Mouse (Mus musculus) right cerebral cortex, postnatal 10 days (tissue): Measurements from ENCODE around the gene Lypd8.
"Not testable (repeated sequence)": the region's sequence is repeated elsewhere in the genome, so short reads cannot be mapped to it uniquely, and the experiment has no call there.

ENCODE experiments used
- DNase-seq, 2 experiments: peaks; one replicate each; pipeline ENCODE4 v3.0.0; 2021; ENCODE audit warnings: low spot score in 2 of 2

Gene Lypd8

DNA sequence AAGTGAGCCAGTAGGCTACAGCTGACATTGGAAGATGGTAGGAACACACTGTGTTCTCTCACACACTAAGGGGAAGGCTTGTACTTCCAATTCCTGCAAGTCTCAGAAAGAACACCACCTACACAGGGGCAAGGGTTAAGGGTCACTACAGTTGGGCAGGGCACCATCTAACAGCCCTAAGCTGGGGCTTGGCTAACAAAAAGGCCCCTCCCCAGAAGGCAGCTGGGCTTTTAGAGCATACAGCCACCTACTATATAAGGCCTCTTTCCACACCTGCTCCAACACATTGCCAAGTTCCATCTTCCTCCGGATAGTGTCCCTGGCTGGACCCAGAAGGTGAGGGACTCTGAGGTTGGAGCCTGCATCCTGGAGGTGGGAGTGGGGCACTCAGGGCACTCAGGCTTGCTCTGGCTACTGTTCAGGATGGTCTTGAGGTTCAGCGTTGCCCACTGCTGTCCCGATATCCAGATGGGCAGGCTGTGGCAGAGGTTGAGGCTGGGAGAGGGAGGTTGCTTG, at the start of gene Lypd8:
TSS of gene Lypd8 (plus strand) at position 281 of the 516 bp plus-strand sequence.
- DNase-seq: no peak

DNA sequence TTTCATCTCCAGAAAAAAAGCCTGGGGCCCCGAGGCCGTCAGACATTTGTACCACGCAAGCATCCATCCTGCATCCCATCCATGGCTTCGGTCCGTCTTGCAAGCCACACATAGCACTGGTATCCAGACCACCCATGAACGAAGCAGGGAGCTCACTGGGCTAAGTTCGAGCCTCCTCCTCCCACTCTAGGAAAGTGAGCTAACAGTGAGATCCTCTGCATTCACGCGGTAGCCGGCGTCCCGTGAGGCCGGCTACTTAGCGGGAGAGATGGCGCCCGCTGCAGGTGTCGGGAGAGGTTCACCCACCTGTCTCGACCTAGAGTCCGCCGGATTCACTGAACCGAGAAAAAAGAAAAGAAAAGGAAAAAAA, 49.0 kb upstream of the Lypd8 start:
- no peak for DNase-seq

DNA sequence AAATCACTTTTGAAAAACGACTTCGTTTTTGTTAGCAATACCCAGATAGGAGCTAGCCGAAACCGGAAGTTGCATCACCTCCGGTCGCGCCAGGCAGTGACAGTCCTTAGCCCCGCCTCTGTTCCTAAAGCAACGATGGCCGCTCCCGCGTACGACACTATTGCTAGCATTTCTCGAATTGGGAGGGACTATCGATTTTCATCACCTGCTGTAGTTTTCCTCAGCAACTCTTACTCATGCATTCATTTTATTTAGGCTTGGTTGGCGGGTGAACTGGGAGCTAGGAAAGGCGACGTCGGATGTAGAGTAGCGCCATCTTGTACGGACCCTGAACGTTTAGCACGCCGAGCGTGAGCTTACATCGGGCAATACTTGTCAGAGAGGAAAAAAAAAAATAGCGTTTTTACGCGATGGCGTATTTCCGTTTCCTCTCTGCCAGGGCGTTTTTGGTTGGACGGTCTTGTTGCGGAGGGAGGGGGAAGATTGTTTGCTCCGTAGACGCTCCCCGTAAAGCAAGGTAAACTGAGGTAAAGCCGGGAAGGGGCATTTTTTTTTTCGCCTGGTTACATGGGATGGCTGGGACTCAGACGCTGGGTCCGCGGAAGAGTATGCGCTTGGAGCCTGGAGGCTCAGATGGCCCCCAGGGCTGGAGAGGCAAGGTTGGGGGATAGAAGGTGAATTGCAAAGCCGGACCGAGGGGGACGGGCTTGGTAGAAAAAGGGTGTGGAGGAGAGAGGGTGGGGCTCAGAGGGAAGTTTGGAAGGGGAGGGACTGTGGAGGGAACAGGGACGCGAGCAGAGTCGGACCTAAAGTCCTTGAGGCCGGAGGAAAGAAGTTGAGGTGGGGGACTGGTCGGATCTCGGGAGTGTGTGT, 48.3 kb upstream of the Lypd8 start, which contains the start of the genes Zfp672 and Sh3bp5l:
TSS of gene Zfp672 (minus strand) at position 64 of the 873 bp plus-strand sequence.
TSS of gene Sh3bp5l (plus strand) at position 449 of the 873 bp plus-strand sequence.
- DNase-seq: peak; percentile 92 to 94

- no peak for DNase-seq
Observed at GRCm38 (mm10) chr11:58331149-58331495, 47.7 kb upstream of the Lypd8 start.

DNA sequence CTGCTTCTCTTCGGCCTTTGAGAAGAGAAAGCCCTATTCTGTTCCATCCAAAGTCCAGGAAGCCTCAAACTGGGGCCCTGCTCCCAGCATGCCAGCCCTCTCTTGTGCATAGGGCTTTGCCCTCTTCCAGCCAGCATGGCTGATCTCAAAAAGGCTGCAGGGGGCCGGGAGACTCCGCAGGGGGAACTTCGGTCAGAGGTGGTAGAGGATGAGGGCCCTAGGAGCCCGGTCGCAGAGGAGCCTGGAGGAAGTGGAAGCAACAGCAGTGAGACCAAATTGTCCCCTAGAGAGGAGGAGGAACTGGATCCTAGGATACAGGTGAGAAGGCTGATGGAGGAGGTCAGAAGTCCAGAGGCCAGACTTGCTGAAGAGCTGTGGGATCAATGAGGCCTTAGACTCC, 47.3 kb upstream of the Lypd8 start:
- no peak for DNase-seq

GRCm38 (mm10) chr11:58334746-58335145, 44.1 kb upstream of the Lypd8 start:
- no peak for DNase-seq

- no peak for DNase-seq
Observed at GRCm38 (mm10) chr11:58346745-58347144, 32.1 kb upstream of the Lypd8 start.

DNA sequence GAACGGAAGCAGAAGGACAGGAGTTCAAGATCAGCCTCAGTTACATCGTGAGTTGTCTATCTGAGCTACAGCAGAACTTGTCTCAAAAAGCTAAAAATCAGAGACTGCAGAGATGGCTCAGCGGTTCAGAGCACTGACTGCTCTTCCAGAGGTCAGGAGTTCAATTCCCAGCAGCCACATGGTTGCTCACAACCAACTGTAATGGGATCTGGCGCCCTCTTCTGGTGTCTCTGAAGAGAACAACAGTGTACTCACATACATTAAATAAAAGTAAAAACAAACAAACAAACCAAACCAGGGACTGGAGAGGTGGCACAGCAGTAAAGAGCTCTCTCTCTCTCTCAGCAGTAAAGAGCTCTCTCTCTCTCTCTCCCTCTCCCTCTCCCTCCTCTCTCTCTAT, 28.2 kb upstream of the Lypd8 start:
- no peak for DNase-seq

DNA sequence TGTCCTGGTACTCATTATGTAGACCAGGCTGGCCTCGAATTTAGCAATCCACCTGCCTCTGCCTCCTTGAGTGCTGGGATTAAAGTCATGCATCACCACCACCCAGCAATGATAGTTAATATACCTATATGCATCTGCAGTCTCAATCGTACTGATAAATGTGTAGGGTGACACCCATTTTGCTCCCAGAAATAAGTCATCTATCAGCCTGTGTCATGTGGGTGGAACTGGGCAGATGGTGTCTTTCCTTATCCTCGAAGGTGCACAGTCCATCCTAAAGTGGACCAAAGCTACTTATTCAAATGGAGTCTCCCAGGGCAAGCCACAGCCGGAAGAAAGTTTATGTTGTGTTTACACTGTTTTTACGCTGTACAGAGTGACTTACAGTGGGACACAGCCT, 27.7 kb upstream of the Lypd8 start:
- no peak for DNase-seq

- no peak for DNase-seq
Observed at GRCm38 (mm10) chr11:58352681-58353548, 25.9 kb upstream of the Lypd8 start.

- no peak for DNase-seq
Observed at GRCm38 (mm10) chr11:58353709-58354108, 25.1 kb upstream of the Lypd8 start.

DNA sequence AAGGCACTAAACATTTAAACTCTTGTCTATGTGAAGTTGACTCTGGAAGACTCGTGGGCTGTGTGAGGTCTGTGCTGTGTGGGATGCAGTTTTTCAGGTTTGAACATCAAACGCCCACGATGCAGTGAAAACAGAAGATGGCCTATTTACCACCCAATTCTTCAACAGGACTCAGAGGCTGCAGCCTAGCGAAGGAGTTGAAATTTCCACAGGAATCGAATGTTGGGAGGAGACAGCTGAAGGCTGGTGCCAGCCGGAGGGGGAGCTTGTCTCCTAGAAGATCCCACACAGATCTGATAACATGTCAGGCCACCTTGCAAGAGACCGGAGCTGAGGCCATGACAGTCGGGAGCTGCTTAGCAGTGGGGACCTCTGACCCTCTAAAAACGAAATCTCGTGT, 24.4 kb upstream of the Lypd8 start:
- DNase-seq: no peak

DNA sequence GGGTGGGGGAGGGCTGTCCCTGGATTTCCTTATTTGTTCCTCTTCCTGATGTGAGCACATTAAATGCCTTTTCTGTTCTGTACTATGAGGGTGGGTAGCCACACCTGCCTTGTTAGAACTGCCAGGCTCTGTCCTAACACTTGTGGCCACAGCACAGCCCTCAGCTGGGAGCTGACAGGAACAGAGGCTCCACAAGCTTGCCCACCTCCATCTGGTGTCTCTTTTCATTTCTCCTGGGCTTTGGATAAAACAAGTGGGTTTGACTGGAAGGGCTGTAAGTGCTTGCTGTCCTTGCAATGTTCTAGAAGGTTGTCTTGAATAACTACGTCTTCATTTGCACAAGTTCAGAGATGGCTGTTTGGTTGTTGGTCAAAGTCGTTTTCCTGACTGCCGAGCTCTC, 23.9 kb upstream of the Lypd8 start:
- DNase-seq: no peak

GRCm38 (mm10) chr11:58357042-58357441, 21.8 kb upstream of the Lypd8 start:
- DNase-seq: no peak

GRCm38 (mm10) chr11:58357844-58358534, 20.9 kb upstream of the Lypd8 start:
- no peak for DNase-seq

DNA sequence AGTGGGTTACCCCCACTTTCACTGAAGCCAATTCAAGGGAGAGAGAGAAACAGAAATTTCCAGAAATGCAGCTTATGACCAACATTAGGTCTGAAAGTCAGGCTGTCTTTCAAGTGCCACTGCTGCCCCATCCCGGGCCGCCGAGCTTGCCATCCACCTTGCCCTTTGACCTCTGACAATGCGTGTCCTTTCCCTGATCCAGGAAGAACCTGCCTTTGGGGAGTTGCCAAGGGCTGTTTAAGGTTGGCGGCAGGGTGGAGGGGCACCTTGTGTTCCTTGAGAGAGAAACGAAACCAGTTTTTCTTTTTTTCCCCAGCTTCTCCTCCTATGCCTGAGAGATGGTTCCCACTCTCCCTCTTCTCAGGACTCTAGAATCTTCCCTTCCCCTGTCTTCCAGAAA, 16.3 kb upstream of the Lypd8 start:
- not testable (repeated sequence) for DNase-seq

DNA sequence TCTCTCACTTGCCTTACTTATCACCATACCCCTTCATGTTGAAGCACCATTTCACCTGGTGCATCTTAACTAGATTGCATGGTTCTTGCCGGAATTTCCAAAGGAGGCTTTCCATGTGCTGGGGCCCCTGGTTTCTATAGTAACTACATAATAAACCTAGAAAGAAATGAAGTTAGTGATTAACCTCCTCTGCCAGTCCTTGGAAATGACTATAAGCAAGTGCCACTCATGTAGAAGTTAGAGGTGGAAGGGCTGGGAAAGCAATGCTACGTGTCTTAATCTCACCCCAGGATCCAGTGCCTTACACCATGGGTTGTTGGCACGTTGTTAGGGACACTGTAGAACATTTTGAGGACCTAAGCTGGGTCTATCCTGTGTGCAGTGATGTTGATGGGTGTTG, 14.4 kb upstream of the Lypd8 start:
- DNase-seq: no peak

- DNase-seq: not testable (repeated sequence)
Observed at GRCm38 (mm10) chr11:58366191-58366590, 12.7 kb upstream of the Lypd8 start.

DNA sequence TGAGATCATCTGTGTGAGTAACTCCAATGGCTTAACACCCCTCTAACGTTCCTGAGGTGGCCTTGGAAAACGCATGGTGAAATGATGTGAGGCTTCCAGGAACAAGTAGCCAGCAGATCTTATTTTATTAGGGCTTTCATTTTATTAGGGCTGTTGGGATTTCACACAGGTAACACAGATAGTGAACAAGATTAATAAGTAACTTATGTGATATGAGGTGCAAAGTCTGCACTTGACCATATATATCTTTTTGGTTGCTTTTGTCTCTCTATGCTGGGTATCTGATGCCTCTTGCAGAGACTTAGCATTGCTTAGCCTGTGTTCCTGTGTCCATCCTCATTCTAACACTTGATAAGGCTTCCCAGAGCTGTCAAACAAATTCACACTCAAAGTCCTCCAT, 1.6 kb upstream of the Lypd8 start:
- DNase-seq: no peak

- no peak for DNase-seq
Observed at GRCm38 (mm10) chr11:58377686-58378085, 1.2 kb upstream of the Lypd8 start.

DNA sequence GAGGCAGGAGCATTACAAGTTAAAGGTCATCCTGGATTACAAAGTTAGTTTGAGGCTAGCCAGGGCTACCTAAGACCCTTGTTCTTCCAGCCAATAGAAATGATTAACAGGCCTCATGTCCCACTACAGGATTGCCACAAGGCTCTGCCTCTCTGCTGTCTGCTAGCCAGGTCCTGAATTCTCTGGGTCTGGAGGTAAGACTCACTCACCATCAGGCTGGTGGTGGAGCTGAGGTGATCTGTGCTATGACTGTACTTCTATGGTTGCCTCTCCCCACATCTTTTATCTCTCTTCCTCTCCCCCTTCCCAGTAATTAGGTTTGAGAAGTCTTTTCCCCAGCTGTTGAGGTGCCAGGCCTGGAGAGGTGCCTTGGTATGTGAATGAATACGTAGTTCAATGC, 673 bp downstream of the Lypd8 start:
- DNase-seq: no peak

- no peak for DNase-seq
Observed at GRCm38 (mm10) chr11:58382471-58382870, 3.6 kb downstream of the Lypd8 start.
